Mouse (Mus musculus) liver, embryonic 14.5 days (tissue): ENCODE results near the gene Zbp1.

ENCODE experiments used
- CTCF ChIP-seq: IDR thresholded peaks from 2 replicates; pipeline ENCODE4 v1.5.1; 2016; ENCODE audit warnings: antibody characterized with exemption, low read depth, control low read depth
- EP300 ChIP-seq: IDR thresholded peaks from 2 replicates; pipeline ENCODE4 v1.6.1; 2016; ENCODE audit warnings: antibody characterized with exemption, low read depth

GRCm38 (mm10) chr2:173184475-173185080 is 34.1 kb downstream of the Zbp1 start:
- TF ChIP-seq CTCF (no peak), EP300 (no peak)
